Mouse (Mus musculus): Measurements from ENCODE around the gene Tnfrsf9. TPM values are rescaled to one million over a fixed set of nuclear protein-coding genes. Genes with fewer than 3 reads are reported as not detected.

Tnfrsf9 gene
- total RNA-seq, 2 experiments from 2014 or later, result 0.37 to 0.52 TPM

- DNase-seq (ENCODE audit: low spot score in 2 of 2), result no peak
These were observed 12.8 kb downstream of the Tnfrsf9 start for GRCm38 (mm10) chr4:150926924-150927705.

GRCm38 (mm10) chr4:150927789-150928188 is 13.4 kb downstream of the Tnfrsf9 start:
- no peak for DNase-seq (ENCODE audit: low spot score in 2 of 2)

GRCm38 (mm10) chr4:150933503-150933902 is 19.1 kb downstream of the Tnfrsf9 start:
- no peak for DNase-seq (ENCODE audit: low spot score in 2 of 2)

DNA sequence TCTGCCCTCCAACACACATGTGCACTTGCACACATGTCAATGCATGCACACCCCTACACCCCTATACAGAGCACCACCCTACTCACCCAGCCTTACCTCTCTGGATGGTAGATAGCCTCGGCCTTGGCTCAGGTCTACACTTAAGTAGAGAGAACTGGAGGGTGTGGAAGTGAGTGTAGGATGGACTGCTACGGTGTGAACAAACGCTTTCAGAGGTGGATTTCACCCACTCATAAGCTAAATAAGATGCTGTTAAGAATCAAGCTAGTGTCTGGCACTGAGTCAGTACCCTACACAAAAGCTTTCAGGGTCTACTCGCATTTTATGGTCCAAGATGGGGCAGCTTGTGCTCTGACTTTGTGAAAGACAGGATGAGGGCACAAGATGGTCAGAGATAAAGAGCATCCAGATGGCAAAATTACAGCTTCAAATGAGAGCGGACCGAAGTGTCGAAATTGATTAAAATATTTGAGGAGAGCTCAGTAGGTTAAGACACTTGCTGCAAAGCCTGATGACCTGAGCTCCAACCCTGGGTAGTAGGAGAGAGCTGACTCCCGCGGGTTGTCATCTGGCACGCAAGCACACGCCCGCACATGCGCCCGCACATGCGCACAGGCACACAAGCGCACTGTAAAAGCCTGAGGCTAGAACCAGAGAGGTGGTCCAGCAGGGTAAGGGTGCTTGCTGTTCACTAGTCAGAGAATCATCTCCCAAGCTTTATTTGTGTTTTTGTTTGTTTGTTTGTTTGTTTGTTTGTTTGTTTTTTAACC is 23.1 kb downstream of the Tnfrsf9 start:
- peak; percentile 28 to 53 for DNase-seq (ENCODE audit: low spot score in 2 of 2)

GRCm38 (mm10) chr4:150938063-150938452 is 23.7 kb downstream of the Tnfrsf9 start:
- no peak for DNase-seq (ENCODE audit: low spot score in 2 of 2)

DNA sequence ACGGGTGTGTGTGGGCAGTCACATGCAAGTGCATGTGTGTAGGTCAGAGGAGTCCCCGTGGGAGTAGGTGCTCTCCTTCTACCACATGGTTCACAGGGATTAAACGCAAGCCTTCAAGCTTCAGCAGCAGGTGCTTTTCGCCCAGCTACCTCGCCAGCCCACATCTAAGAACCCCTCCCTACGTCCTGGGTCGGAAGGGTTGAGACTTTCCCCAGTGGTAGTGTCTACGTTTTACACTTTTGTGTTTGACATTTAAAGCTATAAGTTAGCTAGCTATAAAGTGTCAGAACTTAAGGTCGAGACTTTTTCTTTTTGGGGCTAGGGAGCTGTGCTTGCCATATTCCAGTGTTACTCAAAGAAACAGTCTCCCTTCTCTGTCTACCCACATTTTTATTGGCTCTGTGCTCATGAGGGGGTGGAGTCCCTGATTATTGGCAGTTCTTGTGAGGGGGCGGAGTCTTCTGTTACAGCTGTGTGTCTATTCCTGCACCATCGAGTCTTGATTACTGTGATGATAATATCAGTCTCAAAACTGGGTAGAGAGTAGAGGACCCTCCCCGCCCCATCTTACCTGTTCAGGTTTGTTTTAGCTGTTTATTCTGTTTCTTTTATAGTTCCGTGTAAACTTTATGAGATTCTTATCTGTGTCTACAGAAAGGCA is 25.8 kb downstream of the Tnfrsf9 start:
- no peak for DNase-seq (ENCODE audit: low spot score in 2 of 2)

DNA sequence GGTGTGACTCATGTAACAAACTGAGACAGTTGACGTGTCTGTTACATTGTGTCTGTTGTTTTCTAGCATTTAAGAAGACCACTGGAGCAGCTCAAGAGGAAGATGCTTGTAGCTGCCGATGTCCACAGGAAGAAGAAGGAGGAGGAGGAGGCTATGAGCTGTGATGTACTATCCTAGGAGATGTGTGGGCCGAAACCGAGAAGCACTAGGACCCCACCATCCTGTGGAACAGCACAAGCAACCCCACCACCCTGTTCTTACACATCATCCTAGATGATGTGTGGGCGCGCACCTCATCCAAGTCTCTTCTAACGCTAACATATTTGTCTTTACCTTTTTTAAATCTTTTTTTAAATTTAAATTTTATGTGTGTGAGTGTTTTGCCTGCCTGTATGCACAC is 30.3 kb downstream of the Tnfrsf9 start:
- no peak for DNase-seq (ENCODE audit: low spot score in 2 of 2)

DNA sequence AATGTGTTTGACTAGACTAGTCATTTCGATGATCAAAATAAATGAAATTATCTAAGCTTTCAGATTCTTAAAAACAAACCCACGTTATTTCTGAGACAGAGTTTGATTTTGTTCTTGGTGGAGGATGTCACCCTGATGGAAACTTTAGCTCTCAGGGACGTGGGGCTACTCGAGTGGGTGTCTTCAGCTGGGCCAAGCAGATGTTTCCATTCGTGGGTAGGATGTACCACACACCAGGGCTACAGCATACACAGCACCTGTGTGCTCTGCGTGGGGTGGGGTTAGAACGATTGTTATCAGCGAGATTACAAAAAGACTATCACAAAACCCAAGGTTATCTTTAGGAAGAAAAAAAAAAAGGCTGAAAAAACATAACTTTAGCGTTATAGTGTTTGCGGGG is 36.6 kb downstream of the Tnfrsf9 start:
- no peak for DNase-seq (ENCODE audit: low spot score in 2 of 2)

DNA sequence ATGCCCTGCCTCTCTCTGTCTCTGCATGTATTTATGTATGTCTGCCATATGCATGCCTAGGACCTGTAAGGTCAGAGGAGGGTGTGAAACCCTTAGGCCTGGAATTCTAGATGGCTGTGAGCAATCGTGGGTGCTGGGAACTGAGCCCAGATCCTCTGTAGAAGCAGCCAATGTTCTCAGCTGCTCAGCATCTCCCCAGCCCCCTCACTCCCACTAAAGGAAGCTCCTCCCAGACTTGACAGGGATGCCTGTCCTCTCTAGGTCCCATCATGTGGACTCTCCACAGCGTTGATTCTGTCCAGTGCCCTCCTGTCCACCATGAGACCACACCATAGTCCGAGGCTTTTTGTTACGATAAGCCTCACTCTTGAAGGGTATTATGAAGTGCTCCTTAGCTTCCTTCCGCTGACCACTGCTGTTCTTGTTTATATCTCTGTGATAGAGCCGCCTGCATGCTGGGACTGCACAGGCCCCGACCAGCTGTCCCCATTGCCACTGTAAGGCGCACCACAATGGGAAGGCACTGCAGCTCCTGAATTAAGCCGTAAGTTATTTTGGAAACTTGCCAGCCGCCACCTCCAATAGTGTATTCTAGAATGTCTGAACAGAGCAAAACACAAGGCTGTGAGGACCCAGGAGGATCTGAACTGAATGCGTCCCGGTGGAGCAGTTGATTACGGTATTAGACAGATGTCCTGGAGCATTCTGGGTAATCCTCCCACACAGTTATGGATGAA is 42.2 kb downstream of the Tnfrsf9 start:
- DNase-seq (ENCODE audit: low spot score in 2 of 2), result peak in 1 of 2 experiments; percentile 32

DNA sequence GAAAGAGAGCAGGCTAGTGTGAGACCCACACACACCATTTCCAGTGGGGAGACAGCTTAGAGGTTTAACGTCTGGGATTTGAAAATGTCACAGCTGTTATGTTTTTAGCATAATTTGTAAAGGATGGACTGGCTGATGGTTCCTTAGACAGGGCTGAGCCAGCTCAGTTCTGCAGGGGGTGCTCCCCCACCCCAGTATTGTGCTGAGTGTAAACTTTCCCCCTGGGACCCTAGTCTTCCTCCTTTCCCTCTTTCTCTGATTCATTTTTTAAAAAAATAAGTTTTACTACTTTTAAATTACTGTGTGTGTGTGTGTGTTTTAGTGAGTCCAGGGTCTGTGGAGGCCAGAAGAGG is 42.7 kb downstream of the Tnfrsf9 start:
- DNase-seq (ENCODE audit: low spot score in 2 of 2), result no peak

- DNase-seq (ENCODE audit: low spot score in 2 of 2), result no peak
These were observed 44.2 kb downstream of the Tnfrsf9 start for GRCm38 (mm10) chr4:150958536-150958935.

GRCm38 (mm10) chr4:150962231-150962630 is 47.9 kb downstream of the Tnfrsf9 start:
- no peak for DNase-seq (ENCODE audit: low spot score in 2 of 2)

DNA sequence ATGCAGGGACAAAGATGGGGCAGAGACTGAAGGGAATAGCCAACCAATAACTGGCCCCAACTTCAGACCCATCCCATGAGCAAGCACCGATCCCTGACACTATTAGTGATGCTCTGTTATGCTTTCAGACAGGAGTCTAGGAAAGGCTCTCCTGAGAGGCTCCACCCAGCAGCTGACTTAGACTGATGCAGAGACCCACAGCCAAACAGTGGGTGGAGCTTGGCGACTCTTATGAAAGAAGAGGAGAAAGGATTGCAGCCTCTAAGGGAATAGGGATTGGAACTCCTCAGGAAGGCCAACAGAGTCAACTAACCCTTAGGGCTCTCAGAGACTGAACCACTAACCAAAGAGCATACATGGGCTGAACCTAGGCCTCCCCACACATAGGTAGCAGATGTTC is 49.3 kb downstream of the Tnfrsf9 start:
- DNase-seq (ENCODE audit: low spot score in 2 of 2), result no peak

DNA sequence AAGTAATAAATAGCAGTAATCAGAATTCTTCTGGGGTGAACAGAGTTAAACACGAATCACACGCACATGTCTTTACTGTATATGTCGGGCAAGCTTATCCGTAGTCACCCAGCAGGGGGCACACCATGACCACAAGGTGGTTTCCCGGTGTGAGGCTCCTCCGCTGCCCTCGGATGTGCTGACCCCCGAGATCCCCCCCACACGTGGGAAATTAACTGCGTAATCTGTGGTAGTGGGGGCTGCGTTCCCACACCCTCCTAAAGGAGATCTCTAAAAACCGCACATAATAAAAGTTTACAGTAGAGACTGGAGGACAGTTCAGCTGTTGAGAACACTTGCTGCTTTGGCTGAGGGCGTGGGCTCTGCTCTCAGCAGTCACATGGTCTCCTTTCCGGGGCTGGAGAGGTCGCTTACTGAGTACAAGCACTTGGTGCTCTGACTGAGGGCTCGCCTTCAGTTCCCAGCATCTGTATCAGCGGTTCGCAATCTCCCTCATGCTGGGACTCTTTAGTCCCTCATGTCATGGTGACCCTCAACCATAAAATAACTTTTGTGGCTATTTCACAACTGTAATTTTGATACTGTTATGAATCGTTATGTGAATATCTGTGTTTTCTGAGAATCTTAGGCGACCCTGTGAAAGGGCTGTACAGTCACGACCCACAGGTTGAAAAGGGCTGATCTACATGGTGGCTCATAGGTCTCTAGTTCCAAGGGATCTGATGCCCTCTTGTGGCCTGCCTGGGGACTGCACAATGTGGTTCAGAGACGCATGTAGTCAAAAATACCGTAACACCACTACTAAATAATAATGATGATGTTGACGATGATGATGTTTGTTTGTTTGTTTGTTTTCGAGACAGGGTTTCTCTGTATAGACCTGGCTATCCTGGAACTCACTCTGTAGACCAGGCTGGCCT is 50.5 kb downstream of the Tnfrsf9 start:
- DNase-seq (ENCODE audit: low spot score in 2 of 2), result peak; percentile 84 to 91

GRCm38 (mm10) chr4:150965555-150965951 is 51.2 kb downstream of the Tnfrsf9 start:
- no peak for DNase-seq (ENCODE audit: low spot score in 2 of 2)

GRCm38 (mm10) chr4:150966556-150966955 is 52.2 kb downstream of the Tnfrsf9 start:
- peak; percentile 73 to 80 for DNase-seq (ENCODE audit: low spot score in 2 of 2)

DNA sequence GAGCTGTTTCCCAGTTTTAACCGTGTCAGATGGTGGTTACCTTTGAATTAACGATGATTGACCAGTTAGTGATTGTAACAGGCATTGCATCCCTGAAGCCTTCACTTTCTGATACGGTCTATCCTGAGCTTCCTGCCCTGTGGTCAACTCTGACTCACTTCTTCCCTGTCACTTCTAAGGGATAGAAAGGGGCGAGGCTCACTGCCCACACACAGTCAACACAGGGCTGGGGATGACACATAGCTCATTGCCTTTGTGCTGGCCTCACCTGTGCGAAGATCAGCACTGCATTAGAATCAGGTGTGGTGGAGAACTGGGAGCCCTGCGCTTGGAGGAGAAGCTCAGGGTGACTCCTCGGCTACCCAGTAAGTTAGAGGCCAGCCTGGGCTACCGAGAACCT is 54.6 kb downstream of the Tnfrsf9 start:
- DNase-seq (ENCODE audit: low spot score in 2 of 2), result no peak

DNA sequence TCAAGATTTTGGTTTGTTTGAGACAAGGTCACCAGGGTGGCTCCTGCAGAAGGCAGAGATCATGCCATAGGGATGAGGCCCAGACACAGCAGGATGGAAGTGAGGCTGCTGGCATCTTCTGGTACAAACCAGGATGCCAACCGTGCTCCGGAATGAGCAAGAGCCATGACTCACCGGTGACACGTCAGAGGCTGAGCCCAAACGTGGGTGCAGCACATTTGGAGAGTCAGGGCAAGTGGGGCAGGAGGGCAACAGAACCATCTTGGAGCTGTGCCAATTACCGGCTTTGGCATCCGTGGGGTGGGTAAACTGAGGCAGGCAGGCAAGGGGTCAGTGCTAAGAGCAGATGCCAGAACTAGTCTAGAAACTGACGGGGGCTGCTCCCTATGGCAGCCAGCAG is 58.9 kb downstream of the Tnfrsf9 start:
- DNase-seq (ENCODE audit: low spot score in 2 of 2), result no peak

- DNase-seq (ENCODE audit: low spot score in 2 of 2), result no peak
These were observed 60.8 kb downstream of the Tnfrsf9 start for GRCm38 (mm10) chr4:150975145-150975544.

DNA sequence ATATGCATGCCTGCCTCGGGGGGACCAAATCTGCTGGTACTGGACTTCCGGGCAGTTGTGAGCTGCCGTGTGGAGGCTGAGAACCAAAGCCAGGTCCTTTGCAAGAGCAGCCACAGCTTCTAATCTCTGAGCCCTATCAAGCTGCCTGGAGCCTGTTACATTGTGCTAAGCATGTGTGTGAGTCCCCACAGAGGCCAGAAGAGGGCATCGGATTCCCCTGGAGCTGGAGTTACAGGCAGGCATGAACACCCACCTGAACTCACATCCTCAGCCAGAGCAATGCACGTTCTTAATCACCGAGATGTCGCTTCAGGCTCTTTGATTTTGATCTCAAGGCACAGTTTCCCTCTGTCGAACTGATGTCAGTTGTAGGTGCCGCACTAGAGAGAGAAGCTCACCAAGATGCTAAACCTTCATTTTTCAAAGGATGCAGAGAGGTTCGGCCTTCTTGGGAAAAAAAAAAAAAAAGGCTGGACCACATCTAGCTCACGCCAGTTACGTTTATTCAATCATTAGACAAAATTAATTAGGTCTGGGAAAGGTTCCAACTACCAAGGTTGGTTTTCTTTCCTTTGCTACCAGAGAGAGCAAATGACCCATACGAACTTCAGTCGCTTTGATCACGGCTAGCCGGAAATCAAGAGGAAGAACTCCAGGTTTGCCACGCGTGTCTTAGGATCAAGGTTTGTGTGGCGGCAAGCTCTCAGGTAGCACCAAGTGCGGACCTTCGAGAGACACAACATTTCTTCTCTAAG is 64.0 kb downstream of the Tnfrsf9 start:
- no peak for DNase-seq (ENCODE audit: low spot score in 2 of 2)

Data from layer of hippocampus, postnatal 14 days (tissue).